23 mouse cellular contexts compared by ENCODE assay signal in the genomic region with DNA sequence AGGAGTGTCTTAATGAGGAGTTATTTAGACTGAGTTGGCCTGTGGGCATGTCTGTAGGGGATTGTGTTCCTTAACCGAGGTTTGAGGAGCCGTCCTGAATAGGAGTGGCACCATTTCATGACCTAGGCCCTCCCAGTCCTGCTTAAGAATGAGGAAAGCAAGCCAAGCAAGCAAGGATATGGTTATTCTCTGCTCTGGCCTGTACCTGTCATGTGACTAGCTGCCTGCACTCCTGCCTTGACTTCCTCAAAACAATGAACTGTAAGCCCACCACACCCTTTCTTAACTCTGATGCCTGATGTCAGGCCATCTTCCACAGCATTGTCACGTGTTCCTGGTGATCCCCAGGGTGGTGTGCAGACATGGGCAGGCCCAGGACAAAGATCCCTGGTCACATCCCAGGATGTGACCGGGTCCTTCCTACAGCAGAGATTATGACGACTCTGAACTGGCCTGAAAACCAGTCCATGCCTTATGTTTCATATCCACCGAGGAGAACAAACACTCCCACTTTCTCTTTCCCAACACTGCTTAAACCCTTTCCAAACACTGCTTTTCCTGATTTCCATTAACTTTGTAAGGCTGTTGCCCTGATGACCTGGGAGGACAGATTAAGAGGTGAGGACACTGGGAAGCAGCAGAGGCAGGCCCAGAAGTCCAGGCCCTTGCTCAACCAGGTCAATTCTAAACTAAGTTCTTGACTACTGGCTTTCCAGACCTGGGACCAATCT.
DNase-seq lines count a peak whose midpoint lies in the region; ATAC-seq and TF ChIP-seq lines count a peak whose summit lies in the region.
"Had no signal": no experiment of that assay in that cellular context is flagged by ENCODE, and none has a peak within 500 bp of the region (broad histone marks: within the 10 kb centered on the region; RNA-seq: fewer than 3 reads in every experiment).

No protein-coding gene starts in this region.

- TF ChIP-seq CTCF in liver, adult 2 months (IDR thresholded peaks at IDR 0.05; ENCODE audit: low read depth, low read length): no peak
- no peak for TF ChIP-seq CTCF in MEL (IDR thresholded peaks at IDR 0.05 in 2 of 3, conservative IDR thresholded peaks at IDR 0.05 in 1 of 3; ENCODE audit: control insufficient read depth in 1 of 3, insufficient read depth in 1 of 3, low read depth in 2 of 3, low read length in 3 of 3, poor library complexity in 1 of 3, severe bottlenecking in 1 of 3)

- H3K36me3 ChIP-seq in liver, adult 2 months (ENCODE audit: control insufficient read depth, insufficient read depth, low read length): no peaks in the 10 kb centered on the region
- H3K36me3 ChIP-seq in MEL (ENCODE audit: control insufficient read depth in 1 of 2, insufficient read depth in 2 of 2, low read length in 2 of 2): no peaks in the 10 kb centered on the region
- no peaks in the 10 kb centered on the region for H3K36me3 ChIP-seq in intestine, embryonic 16.5 days (ENCODE audit: control insufficient read depth, insufficient read depth, low read length)
- H3K36me3 ChIP-seq: embryonic facial prominence, embryonic 13.5 days; heart, embryonic 13.5 days; hindbrain, embryonic 10.5 days; midbrain, embryonic 13.5 days; neural tube, embryonic 13.5 days had no signal

- DNase-seq in liver, adult 2 months (ENCODE audit: extremely low read depth, low read depth, low spot score): peak; percentile 94
- DNase-seq in liver (no peak), MEL (ENCODE audit: low read depth, low spot score) (peak; percentile 11)
- peak; percentile 5 to 7 for DNase-seq in B cell, adult 2 months
- no peak for DNase-seq in adrenal gland, postnatal 25 days
- no peak for DNase-seq in cerebellum, postnatal 14 days
- DNase-seq: cerebellum, adult 9-10 months; gastrocnemius, postnatal 36 days; kidney, adult 2 months; kidney, postnatal 10 days; thymus, adult 2 months had no signal

- peak overlapping the region; percentile 76 for H3K27ac ChIP-seq in liver, adult 2 months (replicated peaks; ENCODE audit: insufficient read depth, low read depth, low read length)
- no peak overlapping the region for H3K27ac ChIP-seq in MEL (ENCODE audit: control insufficient read depth, low read depth, low read length)
- no peak overlapping the region for H3K27ac ChIP-seq in intestine, embryonic 16.5 days (ENCODE audit: low read length)
- H3K27ac ChIP-seq: embryonic facial prominence, embryonic 13.5 days; heart, embryonic 13.5 days; hindbrain, embryonic 10.5 days; hindbrain, postnatal 0 days; layer of hippocampus, adult 2 months; liver, embryonic 14.5 days; midbrain, embryonic 13.5 days; neural tube, embryonic 13.5 days had no signal

- no peaks in the 10 kb centered on the region for H3K9me3 ChIP-seq in MEL (replicated peaks; ENCODE audit: insufficient read depth, low read length)
- H3K9me3 ChIP-seq in intestine, embryonic 16.5 days (ENCODE audit: control insufficient read depth, low read length): no peaks in the 10 kb centered on the region
- H3K9me3 ChIP-seq: embryonic facial prominence, embryonic 13.5 days; heart, embryonic 13.5 days; hindbrain, embryonic 10.5 days; midbrain, embryonic 13.5 days; neural tube, embryonic 13.5 days had no signal

- no peak overlapping the region for H3K9ac ChIP-seq in liver, adult 2 months (ENCODE audit: low read depth, low read length)
- no peak overlapping the region for H3K9ac ChIP-seq in MEL (ENCODE audit: control insufficient read depth, low read depth, low read length, poor library complexity, severe bottlenecking)
- H3K9ac ChIP-seq in intestine, embryonic 16.5 days (ENCODE audit: low read depth, low read length): no peak overlapping the region
- H3K9ac ChIP-seq: embryonic facial prominence, embryonic 13.5 days; heart, embryonic 13.5 days; liver, embryonic 14.5 days; midbrain, embryonic 13.5 days; neural tube, embryonic 13.5 days had no signal

- no peak overlapping the region for H3K4me3 ChIP-seq in liver, adult 2 months (ENCODE audit: insufficient read depth, low read depth, low read length)
- H3K4me3 ChIP-seq in MEL (ENCODE audit: control insufficient read depth in 1 of 2, insufficient read depth in 1 of 2, low read depth in 2 of 2, low read length in 2 of 2): no peak overlapping the region
- H3K4me3 ChIP-seq in intestine, embryonic 16.5 days (ENCODE audit: low read length): no peak overlapping the region
- H3K4me3 ChIP-seq: embryonic facial prominence, embryonic 13.5 days; heart, embryonic 13.5 days; hindbrain, embryonic 10.5 days; layer of hippocampus, adult 2 months; midbrain, embryonic 13.5 days; neural tube, embryonic 13.5 days had no signal

- ATAC-seq in intestine, embryonic 16.5 days: peak; percentile 58
- no peak for ATAC-seq in erythroid progenitor cell, adult 5-6 weeks (replicated peaks; ENCODE audit: low FRiP score, poor library complexity, severe bottlenecking)
- ATAC-seq: forebrain, embryonic 16.5 days; hindbrain, postnatal 0 days; midbrain, embryonic 13.5 days; Patski had no signal

- no peak overlapping the region for H3K4me2 ChIP-seq in intestine, embryonic 16.5 days (ENCODE audit: low read depth, low read length)
- H3K4me2 ChIP-seq: embryonic facial prominence, embryonic 13.5 days; heart, embryonic 13.5 days; midbrain, embryonic 13.5 days; neural tube, embryonic 13.5 days had no signal

- no peaks in the 10 kb centered on the region for H3K79me2 ChIP-seq in liver, adult 2 months (ENCODE audit: control insufficient read depth, insufficient read depth, low read length)
- no peaks in the 10 kb centered on the region for H3K79me2 ChIP-seq in MEL (ENCODE audit: control insufficient read depth, insufficient read depth, low read length, poor library complexity)

- TF ChIP-seq POLR2A in liver, adult 2 months (IDR thresholded peaks at IDR 0.05; ENCODE audit: extremely low read depth, insufficient read depth, low read length): no peak
- TF ChIP-seq POLR2A in MEL (IDR thresholded peaks at IDR 0.05; ENCODE audit: control insufficient read depth in 1 of 2, insufficient read depth in 1 of 2, low read depth in 1 of 2, low read length in 2 of 2, poor library complexity in 1 of 2): no peak

- H3K4me1 ChIP-seq in liver, adult 2 months (ENCODE audit: control insufficient read depth, insufficient read depth, low read length): peaks cover 13% of the 10 kb centered on the region
- H3K4me1 ChIP-seq in MEL (ENCODE audit: control insufficient read depth in 1 of 2, insufficient read depth in 2 of 2, low read length in 2 of 2): no peaks in the 10 kb centered on the region
- H3K4me1 ChIP-seq in intestine, embryonic 16.5 days (ENCODE audit: control insufficient read depth, insufficient read depth, low read length): no peaks in the 10 kb centered on the region
- H3K4me1 ChIP-seq: embryonic facial prominence, embryonic 13.5 days; heart, embryonic 13.5 days; hindbrain, embryonic 10.5 days; midbrain, embryonic 13.5 days; neural tube, embryonic 13.5 days had no signal

- no peak for TF ChIP-seq RAD21 in MEL (IDR thresholded peaks at IDR 0.05; ENCODE audit: low read depth, low read length)

- 35% methylated on average over 6 of the region's 6 CpGs for WGBS in liver, adult 2 months
- WGBS in intestine, embryonic 16.5 days: 62% methylated on average over 6 of the region's 6 CpGs

- no peaks in the 10 kb centered on the region for H3K27me3 ChIP-seq in liver, adult 2 months (ENCODE audit: control insufficient read depth, insufficient read depth, low read length)
- H3K27me3 ChIP-seq in MEL (ENCODE audit: control insufficient read depth in 1 of 2, insufficient read depth in 2 of 2, low read length in 2 of 2): no peaks in the 10 kb centered on the region
- no peaks in the 10 kb centered on the region for H3K27me3 ChIP-seq in intestine, embryonic 16.5 days (replicated peaks; ENCODE audit: control insufficient read depth, insufficient read depth, low read length)
- H3K27me3 ChIP-seq: embryonic facial prominence, embryonic 13.5 days; heart, embryonic 13.5 days; midbrain, embryonic 13.5 days; neural tube, embryonic 13.5 days; Patski had no signal

- TF ChIP-seq EP300 in MEL (IDR thresholded peaks at IDR 0.05; ENCODE audit: low read depth in 1 of 2, low read length in 2 of 2): no peak

TF ChIP-seq in MEL, 35 proteins besides CTCF, POLR2A, EP300 and RAD21:
- TF ChIP-seq USF1 (IDR thresholded peaks at IDR 0.05; ENCODE audit: low read depth, low read length) (peak; percentile 48), GATA1 (IDR thresholded peaks at IDR 0.05; ENCODE audit: low read depth, low read length) (no peak)
TF ChIP-seq in MEL: peak in this region for 1.

Comparison
In these comparisons a context has a peak if more than half of its experiments do, and no peak if none do; other contexts are left out.
1. DNase-seq: peak in liver, adult 2 months (single experiment), B cell, adult 2 months (2 of 2) and MEL (single experiment); none in liver (single experiment), adrenal gland, postnatal 25 days (single experiment) and cerebellum, postnatal 14 days (0 of 2).